Mouse (Mus musculus) megakaryocyte progenitor cell, adult 5-6 weeks (primary cell): ENCODE results near the gene Nptx2. TPM values are rescaled to one million over a fixed set of nuclear protein-coding genes. Genes with fewer than 3 reads are reported as not detected.
A peak's percentile ranks its signal among the peaks of the same experiment; 100 is the strongest.

Source experiments
- ATAC-seq: replicated peaks from 2 replicates; pipeline ENCODE4 v1.8.0; 2016; ENCODE audit warnings: mild to moderate bottlenecking, moderate TSS enrichment, inconsistent platforms; ENCODE audit not compliant: poor library complexity
- total RNA-seq, 2 experiments: library from RNA; stranded (forward) in 1 of 2; stranded (reverse) in 1 of 2; fragments of 157-497, 149-512 nt in 1 of 2; fragments of 200-1000 nt in 1 of 2; gene quantifications; 2 replicates each; pipeline versions ENCODE4 v1.2.3 to v1.2.4; 2015 to 2017

Nptx2 gene
- total RNA-seq (2015) (not detected in 2 replicates), total RNA-seq (2017) (not detected in 2 replicates)

DNA sequence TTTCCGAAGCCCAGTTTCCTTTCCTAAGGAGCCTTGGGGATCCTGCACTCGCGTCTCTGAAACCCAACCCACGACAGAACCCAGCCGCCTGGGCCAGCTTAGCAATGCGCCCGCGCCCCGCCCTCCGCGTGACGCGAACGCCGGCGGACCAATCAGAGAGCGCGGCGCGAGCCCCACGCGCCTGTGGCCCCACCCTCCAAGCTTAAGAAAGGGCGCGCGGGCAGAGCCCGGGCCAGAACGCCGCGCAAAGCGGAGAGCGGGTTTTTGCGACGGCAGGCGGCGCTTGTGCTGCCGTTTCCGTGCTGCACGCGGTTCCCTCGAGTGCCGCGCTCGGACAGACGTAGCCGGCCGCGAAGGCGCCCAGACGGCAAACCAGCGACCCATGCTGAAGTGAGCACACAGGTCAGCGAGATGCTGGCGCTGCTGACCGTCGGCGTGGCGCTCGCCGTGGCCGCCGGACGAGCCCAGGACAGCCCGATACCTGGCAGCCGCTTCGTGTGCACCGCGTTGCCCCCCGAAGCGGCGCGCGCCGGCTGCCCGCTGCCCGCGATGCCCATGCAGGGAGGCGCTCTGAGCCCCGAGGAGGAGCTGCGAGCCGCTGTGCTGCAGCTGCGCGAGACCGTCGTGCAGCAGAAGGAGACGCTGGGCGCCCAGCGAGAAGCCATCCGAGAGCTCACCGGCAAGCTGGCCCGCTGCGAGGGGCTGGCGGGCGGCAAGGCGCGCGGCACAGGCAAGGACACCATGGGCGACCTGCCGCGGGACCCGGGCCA is at the start of gene Nptx2:
TSS of gene Nptx2 (plus strand) at position 250 of the 770 bp plus-strand sequence.
- peak; percentile 65 for ATAC-seq

DNA sequence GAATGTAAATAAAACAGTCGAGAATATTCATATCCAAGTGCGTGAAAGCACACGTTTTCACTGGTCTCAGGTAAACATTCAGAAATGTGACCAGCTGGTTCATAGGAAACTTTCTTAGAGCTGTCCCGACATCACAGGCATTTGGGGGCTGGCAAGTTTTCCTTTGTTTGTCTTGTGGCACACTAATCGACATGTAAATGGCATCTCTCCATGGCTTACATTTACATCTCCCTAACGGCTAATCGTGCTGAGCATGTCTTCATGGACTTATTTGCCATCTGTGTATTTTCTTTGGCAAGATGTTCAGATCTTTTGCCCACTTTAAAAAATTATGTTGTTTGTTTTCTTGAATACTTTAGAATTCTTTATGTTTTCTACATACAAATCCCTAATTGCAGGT is 49.2 kb upstream of the Nptx2 start:
- no peak for ATAC-seq

GRCm38 (mm10) chr5:144504239-144504638 is 41.5 kb upstream of the Nptx2 start:
- no peak for ATAC-seq

- ATAC-seq = no peak
Observed at GRCm38 (mm10) chr5:144505731-144506130, 40.0 kb upstream of the Nptx2 start.

DNA sequence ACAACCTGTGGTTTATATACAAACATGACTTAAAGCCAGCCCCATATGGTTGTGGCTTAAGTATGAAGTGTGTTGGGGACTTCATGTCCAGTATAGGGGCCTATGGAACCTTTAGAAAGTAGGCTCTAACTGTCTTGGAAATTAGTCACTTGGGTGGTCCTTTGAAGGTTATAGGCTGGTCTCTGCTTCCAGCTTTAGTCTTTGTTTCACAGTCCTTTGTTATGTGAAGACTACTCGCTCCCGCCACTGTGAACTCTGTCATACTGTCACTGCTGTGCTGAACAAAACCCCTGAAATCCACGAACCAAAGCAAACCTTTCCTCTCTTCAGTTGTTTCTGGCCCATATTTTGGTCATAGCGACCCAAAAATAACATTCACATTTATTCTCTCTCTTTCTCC is 39.5 kb upstream of the Nptx2 start:
- ATAC-seq = no peak

DNA sequence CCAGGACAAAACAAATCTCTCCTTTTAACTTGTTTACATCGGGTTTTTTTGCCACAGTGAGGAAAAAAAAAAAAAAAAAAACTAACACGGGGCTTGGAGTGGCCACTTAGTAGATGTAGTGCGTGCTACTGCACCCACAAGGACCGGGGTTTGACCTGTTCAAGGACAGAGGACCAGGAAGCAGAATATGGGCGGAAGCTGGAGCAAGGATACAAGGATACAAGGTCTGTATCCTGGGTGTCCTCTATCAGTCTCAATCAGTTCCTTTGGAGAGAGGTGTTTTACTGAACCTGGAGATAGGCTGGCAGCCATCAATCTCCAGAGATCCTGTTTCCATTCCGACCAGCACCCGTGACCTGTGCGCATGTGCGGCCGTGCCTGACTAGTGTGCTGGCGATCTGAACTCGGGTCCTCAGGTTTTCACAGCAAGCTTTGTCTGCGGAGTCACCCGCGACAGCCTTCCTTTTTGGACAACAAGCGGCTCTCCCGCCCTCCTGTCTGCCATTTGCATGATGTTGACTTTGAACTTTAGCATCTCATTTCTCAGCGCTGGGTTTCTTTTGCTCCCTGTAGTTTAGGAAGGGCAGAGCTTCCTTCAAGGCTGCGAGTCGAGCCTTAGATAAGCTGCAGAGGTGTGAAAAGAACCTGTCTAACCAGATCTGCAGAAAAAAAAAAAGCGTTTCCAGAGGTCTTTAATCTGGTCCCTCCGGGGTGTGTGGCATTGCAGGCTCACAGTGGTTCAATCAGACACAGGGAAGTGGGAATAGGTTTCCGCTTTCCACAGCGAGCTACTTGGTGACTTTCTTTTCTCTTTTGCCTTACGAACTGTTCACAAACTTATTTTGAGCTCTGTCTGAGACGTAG is 38.8 kb upstream of the Nptx2 start:
- no peak for ATAC-seq

- no peak for ATAC-seq
Observed at GRCm38 (mm10) chr5:144509431-144509830, 36.3 kb upstream of the Nptx2 start.

DNA sequence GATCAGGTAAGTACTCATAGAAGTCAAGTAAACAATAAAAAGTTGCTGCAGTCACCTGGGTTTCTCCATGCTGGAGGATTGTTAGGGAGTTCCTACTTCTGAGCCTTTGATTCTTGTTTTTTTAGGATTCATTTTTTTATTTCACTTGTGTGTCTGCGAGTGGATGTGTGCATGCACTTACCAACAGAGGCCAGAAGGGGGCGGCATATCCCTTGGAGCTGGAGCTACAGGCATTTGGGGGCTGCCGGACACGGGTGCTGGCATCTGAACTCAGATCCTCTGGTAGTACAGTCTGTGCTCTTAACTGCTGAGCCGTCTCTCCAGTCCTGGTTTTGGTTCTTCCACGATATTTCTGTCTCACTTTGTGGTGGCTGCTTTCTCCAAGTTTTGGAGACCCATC is 31.0 kb upstream of the Nptx2 start:
- ATAC-seq = no peak

GRCm38 (mm10) chr5:144515241-144515640 is 30.5 kb upstream of the Nptx2 start:
- ATAC-seq = peak; percentile 63; the same call in 1 of the 2 replicates

GRCm38 (mm10) chr5:144520096-144520495 is 25.6 kb upstream of the Nptx2 start:
- no peak for ATAC-seq

GRCm38 (mm10) chr5:144524774-144525173 is 20.9 kb upstream of the Nptx2 start:
- ATAC-seq = no peak

DNA sequence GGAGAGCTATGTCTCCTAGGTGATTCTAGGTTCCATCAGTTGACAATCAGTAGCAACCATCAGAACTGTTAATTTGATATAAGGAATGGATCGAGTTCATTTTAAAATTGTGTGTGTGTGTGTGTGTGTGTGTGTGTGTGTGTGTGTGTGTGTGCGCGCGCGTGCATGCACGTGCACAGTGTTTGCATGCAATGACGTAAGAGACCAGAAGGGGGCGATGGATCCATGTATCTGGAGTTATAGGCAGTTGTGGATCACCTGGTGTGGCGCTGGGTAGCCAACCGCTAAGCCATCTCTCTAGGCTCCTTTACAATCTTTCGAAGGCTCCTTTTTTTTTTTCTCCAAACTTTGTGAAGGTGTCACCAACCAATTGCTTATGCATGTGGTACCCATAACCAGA is 16.6 kb upstream of the Nptx2 start:
- ATAC-seq = no peak

DNA sequence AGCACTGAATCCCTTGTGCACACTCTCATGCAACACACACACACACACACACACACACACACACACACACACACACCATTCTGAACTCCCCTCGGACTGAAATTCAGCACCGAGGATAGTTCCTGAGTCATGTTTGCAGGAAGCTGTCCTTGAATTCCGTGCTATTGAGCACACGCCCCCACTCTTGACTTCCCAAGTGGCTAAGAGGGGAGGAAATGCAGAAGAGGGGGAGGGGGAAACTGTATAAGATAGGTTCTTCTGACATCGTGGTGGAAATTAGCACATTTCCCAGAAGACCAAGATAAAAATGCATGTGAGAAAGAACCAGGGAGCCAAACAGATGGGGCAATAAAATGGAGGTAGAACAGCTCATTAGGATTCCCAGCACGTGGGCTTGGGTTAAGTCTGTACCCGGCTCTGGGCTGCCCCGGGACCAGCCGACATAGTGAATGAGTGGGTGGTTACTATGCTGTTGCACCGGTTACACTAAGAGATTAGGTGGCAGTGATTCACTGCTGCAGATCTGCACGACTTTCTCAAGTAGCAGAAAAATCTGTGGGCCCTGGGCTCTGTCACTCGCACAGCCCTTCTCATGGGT is 2.9 kb upstream of the Nptx2 start:
- no peak for ATAC-seq

GRCm38 (mm10) chr5:144546423-144546995 is 807 bp downstream of the Nptx2 start:
- no peak for ATAC-seq

DNA sequence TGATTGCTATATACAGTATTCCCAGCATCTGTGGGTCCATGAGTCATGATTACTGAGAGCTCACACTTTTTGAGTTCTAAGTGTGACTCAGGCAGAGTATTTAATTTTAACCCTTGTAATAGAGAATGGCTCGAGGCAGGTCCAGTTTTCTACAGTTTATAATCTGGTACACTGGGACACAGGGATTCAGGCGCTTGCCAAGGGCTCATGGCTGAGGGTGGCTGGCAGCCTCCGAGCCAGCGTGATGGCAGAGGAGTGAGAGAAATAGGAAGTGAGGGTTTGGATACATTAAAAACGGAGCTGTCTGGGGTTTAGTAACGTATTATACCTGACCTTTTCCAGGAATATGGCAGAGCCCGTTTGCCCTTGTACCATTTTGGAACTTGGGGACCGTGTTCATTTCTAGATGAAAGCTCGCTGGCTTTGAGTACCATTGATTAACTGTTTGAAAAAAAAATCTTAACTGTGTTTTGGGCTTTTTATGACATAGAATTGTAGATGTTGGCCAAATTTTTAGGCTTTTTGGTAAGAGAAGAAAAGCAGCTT is 1.7 kb downstream of the Nptx2 start:
- ATAC-seq = no peak

DNA sequence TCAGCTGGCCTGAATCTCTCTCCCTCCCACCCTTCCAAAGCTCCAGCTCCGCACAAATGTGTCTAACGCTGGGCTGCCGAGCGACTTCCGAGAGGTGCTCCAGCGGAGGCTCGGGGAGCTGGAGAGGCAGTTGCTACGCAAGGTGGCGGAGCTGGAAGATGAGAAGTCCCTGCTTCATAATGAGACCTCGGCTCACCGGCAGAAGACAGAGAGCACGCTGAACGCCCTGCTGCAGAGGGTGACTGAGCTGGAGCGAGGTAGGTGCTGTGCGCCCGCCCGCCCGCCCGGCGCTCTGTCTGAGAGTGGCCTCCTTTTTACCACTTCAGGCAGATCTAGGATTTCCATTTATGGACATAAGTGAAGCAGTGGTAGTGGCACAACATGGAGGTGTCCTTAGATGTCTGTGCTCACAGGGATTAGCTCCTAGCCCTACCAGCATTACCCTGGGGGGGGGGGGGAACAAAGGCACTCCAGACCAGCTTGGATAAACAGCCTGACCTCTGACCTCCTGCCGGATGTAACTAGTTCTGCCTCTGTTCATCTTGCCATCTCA is 2.5 kb downstream of the Nptx2 start:
- no peak for ATAC-seq

- ATAC-seq = no peak
Observed at GRCm38 (mm10) chr5:144550003-144550402, 4.3 kb downstream of the Nptx2 start.

DNA sequence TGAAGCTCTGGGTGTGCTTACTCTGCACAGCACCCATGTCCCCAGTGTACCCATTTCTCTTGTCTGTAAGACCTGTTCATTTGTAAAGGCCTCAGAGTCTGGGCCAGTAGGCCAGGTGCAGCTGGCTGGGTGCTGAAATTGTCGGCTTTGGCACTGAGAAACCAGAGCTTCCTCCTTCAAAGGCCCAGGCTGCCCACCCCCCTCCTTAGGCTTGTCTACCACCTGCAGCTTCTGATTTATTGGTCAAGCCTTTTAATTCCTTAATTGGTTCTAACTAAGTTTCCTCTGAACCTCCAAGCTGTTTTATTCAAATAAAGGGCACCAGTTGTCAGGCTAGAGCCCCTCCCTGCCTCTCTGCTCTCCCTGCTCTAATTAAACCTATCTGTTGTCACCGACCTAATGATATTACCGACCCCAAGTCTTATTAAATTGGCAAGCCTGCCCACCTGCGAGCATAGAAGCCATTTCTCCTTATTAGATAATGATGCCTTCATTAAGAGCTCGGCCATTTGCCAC is 5.0 kb downstream of the Nptx2 start:
- ATAC-seq = no peak

DNA sequence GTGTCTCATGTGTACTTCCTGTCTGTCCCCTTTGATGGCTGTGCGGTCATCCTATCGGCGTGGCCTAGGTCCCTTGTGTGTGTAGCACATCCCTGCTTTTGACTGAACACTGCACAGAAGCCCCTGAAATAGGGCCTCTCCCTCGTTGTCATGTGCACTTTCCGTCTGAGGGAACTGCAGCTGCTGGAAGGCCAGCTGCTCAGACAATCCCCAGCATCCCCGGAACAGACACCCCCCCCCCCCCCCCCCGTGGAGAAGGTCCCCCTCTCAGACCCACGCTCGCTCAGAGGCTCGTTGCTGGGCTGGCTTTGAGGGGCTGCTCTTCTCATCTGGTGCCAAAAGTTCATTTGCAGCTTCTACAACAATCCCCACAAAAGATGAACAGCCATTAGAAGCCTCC is 11.0 kb downstream of the Nptx2 start:
- no peak for ATAC-seq

DNA sequence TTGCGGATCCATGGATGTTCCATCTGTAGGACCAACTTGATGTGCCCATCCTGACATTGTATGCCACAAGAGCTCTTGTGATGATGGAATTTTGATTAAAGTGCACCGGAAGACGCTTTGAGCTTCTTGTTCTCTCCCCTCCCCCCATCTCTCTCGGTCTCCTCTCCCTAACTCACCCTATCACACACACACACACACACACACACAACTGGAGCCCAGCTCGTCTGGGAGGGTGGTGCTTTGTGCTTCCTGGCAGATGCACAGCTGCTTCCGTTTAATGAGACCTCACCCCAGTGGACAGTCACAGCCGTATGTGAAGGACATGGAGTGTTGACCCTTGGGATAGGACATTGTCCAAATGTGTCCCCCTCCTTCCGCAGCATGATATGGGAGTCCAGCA is 11.7 kb downstream of the Nptx2 start:
- ATAC-seq = no peak
